Mouse (Mus musculus) testis, adult 2 months (tissue): ENCODE results near the gene Lgalsl. TPM values are rescaled to one million over a fixed set of nuclear protein-coding genes. Genes with fewer than 3 reads are reported as not detected.

Source experiments
- H3K27ac ChIP-seq: fragments of 200-500 bp; 2 replicates; pipeline ENCODE4 v1.5.1; 2012; ENCODE audit warnings: low read depth, low read length; ENCODE audit not compliant: control insufficient read depth, insufficient read depth
- H3K27me3 ChIP-seq: fragments of 200-500 bp; 2 replicates; pipeline ENCODE4 v1.6.1; 2012; ENCODE audit warnings: mild to moderate bottlenecking, low read length, moderate library complexity; ENCODE audit not compliant: control insufficient read depth, insufficient read depth
- H3K36me3 ChIP-seq: fragments of 200-500 bp; 2 replicates; pipeline ENCODE4 v1.6.1; 2012; ENCODE audit warnings: mild to moderate bottlenecking, low read length; ENCODE audit not compliant: control insufficient read depth, insufficient read depth
- H3K4me1 ChIP-seq: fragments of 200-500 bp; 2 replicates; pipeline ENCODE4 v1.6.1; 2012; ENCODE audit warnings: low read length; ENCODE audit not compliant: control insufficient read depth, insufficient read depth
- H3K4me3 ChIP-seq: fragments of 200-500 bp; 2 replicates; pipeline ENCODE4 v1.5.1; 2012; ENCODE audit warnings: low read depth, mild to moderate bottlenecking, low read length, moderate library complexity, mixed read lengths; ENCODE audit not compliant: control insufficient read depth
- CTCF ChIP-seq: fragments of 200-500 bp; IDR thresholded peaks from 2 replicates; pipeline ENCODE4 v1.5.1; 2012; ENCODE audit warnings: low read depth, mild to moderate bottlenecking, inconsistent platforms, low read length, moderate library complexity; ENCODE audit not compliant: control insufficient read depth, insufficient read depth, insufficient replicate concordance
- POLR2A ChIP-seq: fragments of 200-500 bp; IDR thresholded peaks from 2 replicates; pipeline ENCODE4 v1.6.1; 2012; ENCODE audit warnings: low read depth, mild to moderate bottlenecking, inconsistent platforms, low read length, moderate library complexity; ENCODE audit not compliant: control insufficient read depth
- polyA plus RNA-seq: library from polyadenylated mRNA; depleted of rRNA; stranded (reverse); fragments of >200 nt; gene quantifications from 2 replicates; pipeline ENCODE4 v1.2.3, GENCODE M21; 2012; rRNA removed

Gene Lgalsl
- polyA plus RNA-seq, 1 experiment: 0.95 TPM

DNA sequence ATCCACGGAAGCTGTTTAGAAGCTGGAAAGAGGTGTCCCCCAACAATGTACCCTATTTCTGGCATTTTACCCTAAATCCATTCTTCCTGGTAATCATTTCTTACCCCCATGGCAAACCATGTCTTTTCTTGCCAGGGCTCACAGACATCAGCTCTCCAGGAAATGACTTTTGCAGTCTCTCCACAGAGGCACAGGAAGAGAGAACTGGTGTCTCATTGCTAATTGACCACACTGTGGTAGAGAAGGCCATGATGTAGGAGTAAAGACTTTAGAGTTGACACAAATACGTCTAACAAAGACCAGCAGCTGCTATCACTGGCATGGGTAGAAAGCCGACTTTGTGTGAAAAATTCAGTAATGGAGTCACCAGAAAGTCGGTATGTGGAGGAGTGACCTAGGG lies 50.5 kb downstream of the Lgalsl start:
- Histone ChIP-seq H3K4me3 (no peak overlapping the region), H3K36me3 (no peaks in the 10 kb centered on the region), H3K27ac (no peak overlapping the region), H3K4me1 (no peaks in the 10 kb centered on the region), H3K27me3 (no peaks in the 10 kb centered on the region)
- TF ChIP-seq CTCF (no peak), POLR2A (no peak)

GRCm38 (mm10) chr11:20778861-20779563 lies 51.8 kb downstream of the Lgalsl start:
- Histone ChIP-seq H3K36me3 (no peaks in the 10 kb centered on the region), H3K27ac (no peak overlapping the region), H3K4me1 (no peaks in the 10 kb centered on the region), H3K4me3 (no peak overlapping the region), H3K27me3 (no peaks in the 10 kb centered on the region)
- no peak for TF ChIP-seq CTCF
- TF ChIP-seq POLR2A: no peak

DNA sequence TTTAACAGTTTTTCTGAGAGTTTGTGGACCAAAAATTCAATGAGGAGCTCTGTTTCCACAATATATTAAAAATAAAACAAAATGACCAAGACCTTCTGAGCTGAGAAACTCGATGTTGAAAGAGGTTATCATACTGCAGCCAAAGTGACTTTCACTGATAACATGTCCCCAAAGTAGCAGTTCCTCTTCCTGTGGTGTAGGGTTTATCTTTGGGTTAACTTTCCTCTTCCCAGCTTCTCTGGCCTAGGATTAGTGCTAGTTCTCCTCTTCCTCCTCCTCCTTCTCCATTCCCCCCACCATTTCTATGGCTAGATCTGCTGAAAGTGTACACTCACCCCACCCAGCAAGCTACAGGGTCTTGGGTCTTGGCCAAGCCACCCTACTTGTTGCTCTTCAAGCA lies 52.6 kb downstream of the Lgalsl start:
- no peak overlapping the region for H3K27ac ChIP-seq
- H3K27me3 ChIP-seq: no peaks in the 10 kb centered on the region
- no peaks in the 10 kb centered on the region for H3K36me3 ChIP-seq
- TF ChIP-seq CTCF: no peak
- no peak for TF ChIP-seq POLR2A
- no peak overlapping the region for H3K4me3 ChIP-seq
- no peaks in the 10 kb centered on the region for H3K4me1 ChIP-seq

DNA sequence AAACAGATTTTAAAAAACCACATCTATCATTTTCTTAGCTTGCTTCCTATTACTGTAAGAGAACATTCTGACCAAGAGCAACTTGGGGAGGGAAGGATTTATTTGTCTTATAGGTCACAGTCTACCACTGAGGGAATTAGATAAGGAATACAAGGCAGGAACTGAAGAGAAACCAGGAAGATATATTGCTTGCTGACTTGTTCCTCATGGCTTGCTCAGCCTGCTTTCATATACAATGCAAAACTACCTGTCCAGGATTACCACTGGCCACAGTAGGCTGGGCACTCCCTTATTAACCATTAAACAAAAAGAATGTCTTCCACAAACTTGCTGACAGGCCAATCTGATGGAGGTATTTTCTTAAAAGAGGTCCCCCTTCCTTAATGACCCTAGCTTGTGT lies 54.2 kb downstream of the Lgalsl start:
- Histone ChIP-seq H3K27me3 (no peaks in the 10 kb centered on the region), H3K4me1 (no peaks in the 10 kb centered on the region), H3K36me3 (no peaks in the 10 kb centered on the region), H3K4me3 (no peak overlapping the region), H3K27ac (no peak overlapping the region)
- TF ChIP-seq CTCF: no peak
- TF ChIP-seq POLR2A: no peak

Other genes starting within 250 kb of the Lgalsl start
- gene Aftph, start 89.5 kb downstream of the Lgalsl start, polyA plus RNA-seq: 55.4 and 70.2 TPM in 2 replicates